Mouse (Mus musculus) adrenal gland, postnatal 14 days (tissue): ENCODE results near the gene Ssbp3. TPM values are rescaled to one million over a fixed set of nuclear protein-coding genes. Genes with fewer than 3 reads are reported as not detected.

Experiments
- DNase-seq: peaks from one replicate; pipeline ENCODE4 v3.0.0; 2021; ENCODE audit warnings: mixed read lengths
- total RNA-seq: library from RNA; stranded (reverse); gene quantifications from 2 replicates; pipeline ENCODE4 v1.2.3, GENCODE M21; 2021

Gene Ssbp3
- total RNA-seq, 1 experiment from 2014 or later, result 60.6 TPM

DNA sequence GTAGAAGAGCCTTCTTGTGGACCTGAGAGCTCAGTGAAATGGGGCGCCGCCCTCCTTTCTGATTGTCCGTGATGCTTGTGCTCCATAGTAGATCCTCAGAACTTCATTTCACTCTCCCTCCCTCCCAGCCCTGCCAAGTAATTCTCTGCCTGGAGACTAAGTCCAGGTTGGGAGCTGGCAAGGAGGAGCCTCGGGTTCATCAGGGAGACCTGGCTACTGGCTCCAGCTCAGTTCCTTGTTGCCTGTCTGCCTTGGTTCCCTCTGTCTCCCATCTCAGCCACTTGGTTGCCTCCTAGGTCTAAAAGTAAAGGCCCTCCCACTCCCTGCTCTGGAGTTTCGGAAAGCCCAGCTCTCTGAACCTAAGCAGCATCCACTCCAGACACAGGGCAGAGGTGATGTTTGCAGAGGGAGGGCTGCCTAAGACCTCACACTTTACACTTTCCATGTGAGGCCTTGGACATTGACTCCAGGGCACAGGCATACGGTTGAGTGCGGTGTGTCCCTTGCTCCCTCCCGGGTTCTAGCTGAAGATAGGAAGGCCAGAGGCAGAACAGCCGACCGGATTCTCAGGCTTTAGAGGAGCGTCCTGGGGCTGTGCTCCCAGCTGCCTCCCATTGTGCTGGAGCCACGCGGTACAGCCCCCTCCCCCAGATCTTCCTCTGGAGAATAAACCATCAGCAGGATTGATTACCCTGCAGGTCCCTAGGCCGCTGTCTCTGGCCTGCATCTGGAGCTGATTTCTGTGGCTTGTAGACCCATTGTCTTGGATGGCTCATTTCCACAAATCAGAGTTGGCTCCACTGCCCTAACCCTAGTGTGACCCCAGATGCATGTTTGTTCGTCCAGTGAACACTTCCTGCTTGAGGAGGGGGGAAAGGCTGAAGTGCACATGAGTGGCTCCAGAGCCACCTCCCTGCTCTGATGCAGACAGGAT, 75.7 kb downstream of the Ssbp3 start:
- no peak for DNase-seq

DNA sequence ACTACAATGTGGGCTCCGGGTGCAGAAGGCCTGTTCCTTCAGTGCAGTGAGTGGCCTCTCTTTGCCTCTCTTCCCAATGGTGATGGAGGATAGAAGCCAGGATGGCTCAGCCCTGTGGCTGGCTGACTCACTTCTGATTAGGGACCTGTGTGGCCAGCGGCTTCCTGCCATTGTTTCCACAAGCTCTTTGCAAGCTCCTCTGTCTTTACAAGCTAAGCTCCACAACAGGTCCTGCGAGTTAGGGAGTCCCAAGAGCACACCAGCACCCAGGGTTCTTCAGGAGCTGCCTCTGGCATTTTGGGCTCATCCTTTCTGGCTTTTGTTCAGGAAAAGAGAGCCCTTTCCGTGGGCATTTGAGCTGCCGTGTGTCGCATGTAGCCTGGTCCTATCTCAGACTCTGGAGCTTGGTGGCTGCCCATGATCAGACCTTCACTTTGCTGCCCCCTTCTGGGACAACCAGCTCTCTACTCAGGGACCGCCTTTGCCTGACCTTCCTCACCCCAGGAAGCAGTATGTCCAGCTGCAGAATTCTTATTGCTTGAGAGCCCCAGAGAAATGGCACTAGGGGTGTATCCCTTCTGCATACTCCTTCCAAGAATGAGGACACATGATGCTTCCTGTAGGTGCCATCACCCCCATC, 77.3 kb downstream of the Ssbp3 start:
- peak; percentile 92 for DNase-seq

DNA sequence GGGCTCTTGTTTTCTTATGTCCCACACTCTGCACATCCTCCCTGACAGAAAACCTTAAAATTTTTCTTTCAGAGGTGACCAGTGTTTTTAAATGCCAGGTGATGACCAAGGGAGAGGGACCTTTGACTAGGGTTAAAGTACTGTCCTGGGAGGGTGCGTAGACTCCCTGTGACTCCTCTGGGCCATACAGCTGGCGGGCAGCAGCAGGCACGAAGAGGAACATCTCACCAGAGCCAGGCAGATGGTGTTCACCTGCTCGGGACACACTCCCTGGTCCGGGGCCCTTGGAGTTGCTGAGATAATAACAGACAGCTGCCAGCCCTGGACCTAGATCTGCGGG, 78.4 kb downstream of the Ssbp3 start:
- DNase-seq, result no peak

DNA sequence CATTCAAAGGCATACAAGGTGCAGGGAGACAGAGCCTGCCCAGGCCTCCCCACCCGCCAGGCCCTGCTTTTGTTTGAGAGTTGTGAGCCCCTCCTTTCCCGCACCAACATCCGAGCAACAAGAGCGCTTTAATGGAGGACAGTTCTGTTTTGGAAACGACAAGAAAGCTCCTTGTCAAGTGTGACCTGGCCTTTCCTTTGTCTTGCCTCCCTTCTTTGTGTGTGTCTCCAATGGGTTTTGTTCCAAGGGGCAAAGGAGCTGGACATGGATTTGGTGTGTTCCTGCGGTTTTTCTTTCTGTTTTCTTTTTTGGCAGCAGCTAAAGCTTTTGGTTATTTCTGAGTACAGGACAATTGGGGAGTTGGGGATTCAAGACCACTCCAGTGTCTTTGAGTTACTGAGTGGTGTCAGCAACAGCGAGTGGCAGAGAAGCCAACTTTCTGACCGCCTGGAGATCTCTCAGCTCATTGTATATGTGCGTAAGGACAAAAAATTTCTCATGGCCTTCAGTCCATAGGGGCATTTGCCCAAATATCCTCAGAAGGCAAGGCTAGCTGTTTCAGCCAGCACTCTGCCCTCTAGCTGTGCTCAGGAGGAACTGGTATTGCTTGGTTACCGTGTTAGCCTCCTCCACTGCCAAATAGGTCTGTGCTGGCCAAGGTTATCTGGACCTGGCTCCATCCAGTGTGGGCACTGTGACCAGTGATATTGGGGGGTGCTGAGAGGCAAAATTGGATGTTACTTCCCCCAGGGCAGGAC, 78.9 kb downstream of the Ssbp3 start:
- DNase-seq, result peak; percentile 52

DNA sequence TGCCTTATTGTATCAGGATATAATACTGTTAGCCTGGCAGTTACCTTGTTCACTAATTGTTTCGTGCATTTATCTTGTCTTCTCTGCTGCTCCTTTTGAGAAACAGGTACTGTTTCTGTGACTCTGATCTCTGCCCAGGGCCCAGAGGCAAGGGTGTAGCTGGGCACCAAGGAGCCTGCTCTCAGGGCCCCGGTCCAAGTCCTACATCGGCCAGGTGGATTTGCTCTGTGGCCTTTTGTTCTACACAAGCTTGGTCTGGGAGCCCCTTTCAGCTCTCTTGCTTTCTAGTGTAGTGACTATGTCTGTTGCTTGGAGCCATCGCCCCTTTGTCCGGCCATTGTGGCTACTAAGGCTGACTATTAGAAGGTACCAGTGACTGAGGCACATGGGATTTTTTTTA, 82.6 kb downstream of the Ssbp3 start:
- DNase-seq, result no peak

DNA sequence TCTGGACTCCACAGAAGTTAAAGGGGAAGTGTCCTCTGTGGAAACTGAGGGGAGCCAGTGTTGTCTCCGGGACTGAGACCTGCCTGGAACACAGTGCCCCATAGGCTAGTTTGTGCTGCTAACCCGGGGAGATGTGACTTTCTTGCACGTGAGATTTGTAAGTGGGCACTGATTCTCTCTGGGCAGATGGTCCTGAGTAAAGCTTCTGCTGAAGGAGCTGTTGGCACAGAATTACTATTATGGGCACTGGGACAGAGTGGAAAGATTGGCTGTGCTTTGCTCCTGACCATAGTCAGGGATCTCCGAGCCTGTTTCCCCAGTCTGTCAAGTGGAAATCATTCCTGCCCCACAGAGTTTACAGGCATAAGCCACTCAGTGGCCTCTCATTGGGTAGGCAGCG, 83.8 kb downstream of the Ssbp3 start:
- no peak for DNase-seq

DNA sequence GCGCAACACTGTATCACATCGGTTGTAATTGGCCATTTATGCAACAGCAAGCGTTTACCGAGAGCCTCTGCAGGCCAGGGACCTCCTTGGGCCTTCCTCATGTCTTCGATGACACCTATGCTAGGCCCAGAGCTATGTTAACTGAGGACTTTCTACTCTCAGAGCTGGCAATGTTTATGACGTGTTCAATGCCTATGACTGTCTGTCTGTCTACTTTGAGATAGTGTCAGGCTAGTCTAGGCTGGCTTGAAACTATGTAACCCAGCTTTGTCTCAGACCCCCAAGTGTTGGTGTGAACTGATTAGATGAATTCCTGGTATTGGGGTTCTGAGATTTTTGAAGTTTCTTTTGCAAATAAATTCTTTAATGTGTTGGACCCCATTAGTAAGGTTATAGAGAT, 84.6 kb downstream of the Ssbp3 start:
- DNase-seq, result no peak

DNA sequence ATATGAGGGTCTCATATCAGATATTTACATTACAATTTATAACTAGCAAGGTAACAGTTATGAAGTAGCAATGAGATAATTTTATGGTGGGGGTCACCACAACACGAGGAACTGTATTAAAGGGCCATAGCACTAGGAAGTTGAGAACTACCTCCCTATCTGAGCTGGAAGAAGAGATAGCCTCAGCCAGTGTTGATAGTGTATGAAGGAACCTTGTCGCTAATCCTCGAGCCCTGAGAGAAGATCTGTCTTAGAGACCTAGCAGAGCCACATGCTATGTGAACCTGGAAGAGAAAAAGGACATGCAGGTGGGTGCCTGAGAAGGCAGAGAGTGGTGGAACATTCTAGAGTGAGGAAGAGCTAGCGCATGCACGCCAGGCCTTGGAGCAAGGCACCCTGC, 85.0 kb downstream of the Ssbp3 start:
- DNase-seq, result no peak

DNA sequence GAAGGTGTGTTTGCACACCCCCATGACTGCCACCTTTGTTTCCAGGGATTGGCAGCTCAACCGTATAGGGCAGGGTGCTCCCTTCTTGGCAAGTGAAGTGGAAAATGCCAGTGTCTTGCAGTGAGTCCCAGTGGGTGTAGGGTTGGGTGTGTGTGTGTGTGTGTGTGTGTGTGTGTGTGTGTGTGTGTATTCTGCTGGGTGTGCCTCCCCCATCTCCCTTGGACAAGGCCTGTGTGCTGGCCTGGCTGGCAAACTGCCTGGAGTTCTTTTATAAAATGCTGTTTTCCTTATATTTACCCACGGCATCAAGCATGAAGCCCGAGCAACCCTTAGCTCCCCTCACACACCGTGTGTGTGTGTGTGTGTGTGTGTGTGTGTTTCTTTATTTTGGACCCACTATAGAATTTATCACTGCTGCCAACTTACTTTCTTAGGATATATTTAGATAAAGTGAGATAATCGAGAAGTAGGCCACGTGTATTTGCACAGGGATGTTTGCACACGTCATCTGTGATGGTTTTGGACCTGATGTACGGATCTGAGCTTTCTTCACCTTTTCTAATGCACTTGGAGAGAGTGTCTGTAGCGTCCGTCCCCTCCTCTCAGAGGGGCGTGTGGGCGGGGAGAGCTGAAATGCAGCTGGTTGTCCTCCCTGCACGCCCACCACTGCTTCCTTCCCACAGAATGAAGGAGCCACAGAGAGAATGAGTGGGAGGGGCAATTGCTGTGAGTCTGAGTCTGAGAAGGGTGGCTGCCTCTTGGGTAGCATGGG, 86.0 kb downstream of the Ssbp3 start:
- DNase-seq, result no peak

DNA sequence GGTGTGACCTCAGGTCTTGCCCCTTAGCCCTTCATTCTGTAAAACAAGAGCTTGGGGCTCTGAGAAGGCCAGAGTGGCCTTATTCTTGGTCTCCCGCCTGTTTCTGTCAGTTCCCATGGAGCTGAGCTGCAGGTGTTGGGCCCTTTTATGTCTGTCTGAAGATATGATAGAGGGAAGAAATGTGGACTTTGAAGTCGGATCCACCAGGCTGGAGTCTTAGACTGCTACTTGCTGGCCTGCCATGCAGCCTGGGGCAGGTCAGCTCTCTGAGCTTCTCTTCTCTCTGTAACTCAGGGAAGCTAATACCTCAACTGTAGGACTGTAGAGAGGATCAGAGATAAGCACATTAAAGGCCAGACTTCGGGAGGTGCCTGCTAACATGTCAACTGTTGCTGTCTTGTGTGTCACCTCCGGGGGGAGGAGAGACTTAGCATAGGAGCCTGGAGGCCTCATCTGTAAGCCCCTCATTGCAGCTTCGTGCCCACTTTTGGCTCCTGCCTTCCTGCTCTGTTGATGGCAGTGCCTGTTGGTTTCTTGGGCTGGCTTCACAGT, 90.8 kb downstream of the Ssbp3 start:
- no peak for DNase-seq

DNA sequence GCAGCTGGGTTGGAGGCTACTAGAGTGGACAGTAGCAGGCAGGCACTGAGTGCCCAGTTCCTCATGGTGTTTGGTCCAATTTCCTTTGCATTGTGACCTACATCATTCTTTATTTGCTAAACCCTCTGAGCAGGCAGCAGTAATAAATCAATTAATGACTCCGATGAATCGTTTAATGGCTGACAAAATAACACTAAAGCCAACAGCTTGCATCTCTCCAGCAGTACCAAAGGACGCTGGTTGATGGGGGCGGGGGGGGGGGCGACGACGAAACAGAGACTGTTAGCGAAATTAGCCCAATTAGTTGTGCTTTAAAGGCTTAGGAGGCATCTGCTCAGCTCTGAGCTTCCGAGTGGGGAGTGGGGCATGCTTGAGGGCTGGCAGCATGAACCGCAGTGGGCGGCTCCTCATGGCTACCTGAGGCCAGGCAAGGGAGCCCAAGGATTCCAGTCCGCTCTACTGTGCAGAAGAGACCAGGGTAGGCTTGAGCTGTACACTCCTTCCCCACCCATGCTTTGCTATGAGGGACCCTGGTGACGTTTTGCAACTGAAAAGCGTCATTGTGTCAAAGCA, 91.5 kb downstream of the Ssbp3 start:
- DNase-seq, result no peak

DNA sequence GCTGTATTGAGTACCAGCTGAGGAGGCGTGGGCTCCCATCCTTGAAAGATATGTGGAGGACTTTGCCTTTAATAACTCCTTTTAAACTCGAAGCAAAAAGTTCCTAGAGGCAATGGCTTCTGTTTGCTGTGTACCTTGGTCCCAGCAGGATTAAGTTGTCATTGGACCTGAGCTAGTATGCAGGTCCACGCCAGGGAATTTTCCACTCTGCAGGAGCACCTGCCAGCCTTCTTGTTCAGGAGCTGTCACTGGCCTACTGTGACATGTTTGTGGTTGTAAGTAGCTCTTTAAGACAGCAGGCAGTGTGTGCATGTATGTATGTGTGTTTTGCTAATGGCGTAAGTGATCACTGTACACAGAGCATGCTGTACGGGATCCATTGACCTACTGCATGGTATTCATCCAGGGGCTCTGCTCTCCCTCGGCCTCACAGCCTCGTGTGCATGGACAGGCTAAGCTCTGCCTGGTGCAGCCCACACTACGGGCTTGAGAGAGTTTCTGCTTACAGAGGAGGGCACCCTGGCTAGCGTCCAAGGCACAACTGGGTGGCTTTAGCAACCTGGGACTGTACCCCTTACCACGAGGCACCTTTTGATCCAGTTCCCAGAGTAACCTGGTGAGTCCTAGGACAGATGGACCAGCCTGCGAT, 92.1 kb downstream of the Ssbp3 start:
- no peak for DNase-seq

DNA sequence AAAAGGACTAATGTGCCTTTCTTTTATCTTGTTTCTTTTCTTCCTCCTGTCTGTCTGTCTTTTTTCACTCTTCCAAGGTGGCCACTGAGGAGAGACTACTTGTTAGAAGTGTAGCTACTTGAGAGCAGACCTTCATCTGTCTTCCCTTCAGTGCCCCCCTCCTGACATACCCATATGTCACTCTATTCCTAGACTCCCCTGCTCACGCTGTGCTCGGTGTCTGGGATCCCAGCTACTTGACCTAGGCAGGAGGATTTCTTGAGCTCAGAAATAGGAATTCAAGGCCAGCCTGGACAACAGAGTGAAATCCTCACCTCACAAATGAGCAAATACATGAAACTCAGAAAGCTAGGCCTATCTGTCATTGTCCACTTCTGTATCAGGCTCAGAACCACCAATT, 92.7 kb downstream of the Ssbp3 start:
- no peak for DNase-seq

DNA sequence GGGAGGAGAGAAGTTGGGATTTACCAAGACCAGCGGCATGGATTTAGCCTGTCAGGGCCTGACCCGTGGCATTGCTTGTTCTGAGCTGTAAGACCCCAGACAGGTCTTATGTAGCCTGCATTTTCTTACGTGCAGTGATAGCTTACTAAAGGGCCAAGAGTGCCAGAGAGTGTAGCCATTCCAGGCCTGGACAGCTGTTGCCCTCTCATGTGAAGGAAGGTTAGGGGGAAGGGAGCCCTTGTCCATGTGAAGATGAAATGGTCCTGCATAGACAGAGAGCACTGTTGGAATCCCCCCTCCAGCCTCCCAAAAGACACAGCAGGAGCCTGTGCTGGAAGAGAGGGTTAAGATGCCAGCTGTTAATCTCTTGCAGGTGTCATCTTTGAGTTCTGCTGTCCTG, 93.3 kb downstream of the Ssbp3 start:
- no peak for DNase-seq

DNA sequence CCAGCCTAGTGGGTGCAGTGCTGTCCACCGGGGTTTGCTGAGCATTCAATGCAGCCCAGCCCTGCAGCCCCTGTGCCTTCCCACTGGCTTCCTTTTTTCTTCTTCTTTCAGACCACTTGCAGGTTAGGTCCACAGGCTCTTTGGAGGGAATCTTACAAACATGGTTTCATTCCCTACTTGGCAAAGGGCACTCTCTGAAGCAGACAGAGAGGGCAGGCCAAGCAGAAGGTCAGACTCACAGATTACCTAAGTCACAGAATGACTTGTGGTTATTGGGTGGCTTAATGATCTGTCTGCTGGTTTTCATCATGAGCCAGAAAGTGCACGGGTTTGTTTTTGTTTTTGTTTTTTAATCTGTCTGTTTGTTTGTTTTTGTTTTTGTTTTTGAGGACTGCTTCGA, 93.8 kb downstream of the Ssbp3 start:
- no peak for DNase-seq

DNA sequence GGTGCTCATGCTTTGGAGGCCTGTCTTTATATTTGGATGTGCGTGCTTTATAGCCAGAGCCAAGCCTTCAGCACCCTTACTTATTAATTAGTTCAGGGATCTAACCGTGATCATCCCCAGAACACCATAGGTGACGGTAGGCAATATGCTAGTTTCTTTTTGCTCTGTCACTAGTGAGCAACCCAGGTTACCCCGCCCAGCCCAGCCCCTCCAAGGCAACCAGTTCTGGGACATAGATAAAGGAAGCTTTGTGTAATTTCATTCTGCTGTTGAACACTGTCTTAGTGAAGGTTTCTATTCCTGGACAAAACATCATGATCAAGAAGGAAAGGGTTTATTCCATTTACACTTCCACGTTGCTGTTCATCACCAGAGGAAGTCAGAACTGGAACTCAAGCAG, 94.7 kb downstream of the Ssbp3 start:
- no peak for DNase-seq

DNA sequence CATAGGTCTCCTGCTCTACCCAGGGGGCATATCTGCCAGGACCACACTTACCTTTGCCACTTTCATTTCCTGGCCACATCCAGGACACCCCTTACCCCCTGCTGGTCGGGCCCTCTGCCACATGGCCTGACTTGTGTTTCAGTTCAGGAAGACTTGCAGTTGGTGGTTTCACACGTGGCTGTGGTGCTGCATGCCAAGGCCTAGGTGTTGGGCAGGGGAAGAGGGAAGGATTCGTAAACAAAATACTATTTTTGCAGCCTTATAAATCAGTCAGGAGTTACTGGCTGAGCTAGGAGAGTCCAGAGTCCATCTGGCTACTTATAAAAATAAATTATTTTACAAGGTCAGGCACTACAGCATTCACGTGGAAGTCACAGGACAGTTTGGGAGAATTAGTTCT, 95.7 kb downstream of the Ssbp3 start:
- DNase-seq, result no peak

DNA sequence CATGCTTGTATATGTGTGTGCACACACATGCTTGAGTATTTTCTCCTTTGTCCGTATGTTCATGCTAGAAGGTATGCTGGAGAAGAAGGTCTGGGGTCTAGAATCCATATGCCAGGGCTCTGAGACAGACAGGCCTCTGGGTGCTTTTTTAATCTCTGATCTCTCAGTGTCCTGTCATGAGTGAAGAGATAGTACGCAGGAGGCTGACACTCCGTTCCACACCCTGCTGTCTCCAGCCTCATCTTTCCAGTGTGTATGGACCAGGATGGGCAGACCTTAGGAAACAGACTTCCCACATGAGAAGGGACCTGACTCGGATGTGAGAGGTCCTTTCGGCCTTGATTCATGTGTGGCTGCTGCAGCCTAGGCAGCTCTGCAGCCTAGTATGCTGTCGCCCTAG, 96.3 kb downstream of the Ssbp3 start:
- DNase-seq, result no peak

DNA sequence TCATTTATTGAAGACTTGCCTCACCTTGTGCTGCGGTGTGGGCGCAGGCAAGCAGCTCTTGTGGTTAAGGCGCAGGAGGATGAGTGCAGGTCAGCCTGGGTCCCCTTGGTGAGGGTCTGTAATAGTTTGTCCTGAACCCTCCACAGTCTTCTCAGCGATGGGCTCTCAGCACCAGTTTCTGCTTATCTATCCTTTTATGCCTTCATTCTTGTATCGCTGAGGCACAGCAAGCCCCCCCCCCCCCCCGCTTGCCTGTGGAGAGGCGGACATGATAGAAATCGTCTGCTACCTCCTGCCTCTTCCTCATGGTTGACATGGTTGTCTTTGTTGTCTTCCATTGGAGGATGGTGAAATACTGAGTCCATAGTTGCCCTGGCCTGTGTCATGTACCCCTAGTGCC, 96.9 kb downstream of the Ssbp3 start:
- DNase-seq, result no peak

DNA sequence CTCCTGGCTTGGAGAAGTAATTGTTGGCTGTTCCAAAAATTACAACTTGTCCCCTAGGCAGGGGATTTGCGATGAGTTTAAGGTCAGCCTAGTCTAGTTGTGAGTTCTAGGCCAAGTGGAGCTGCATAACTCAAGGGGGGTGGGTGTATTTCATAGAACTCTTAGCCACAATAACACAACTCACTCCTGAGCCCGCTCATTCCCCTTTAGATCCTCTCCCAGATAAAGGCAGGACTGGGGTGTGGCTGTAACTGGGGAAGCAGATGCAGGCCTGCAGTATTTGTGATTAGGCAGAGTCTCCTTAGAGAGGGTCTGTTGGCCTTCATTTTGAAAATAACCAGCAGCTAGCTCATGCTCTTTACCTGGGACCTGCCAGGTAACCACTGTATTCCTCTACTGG, 97.7 kb downstream of the Ssbp3 start:
- DNase-seq, result no peak

DNA sequence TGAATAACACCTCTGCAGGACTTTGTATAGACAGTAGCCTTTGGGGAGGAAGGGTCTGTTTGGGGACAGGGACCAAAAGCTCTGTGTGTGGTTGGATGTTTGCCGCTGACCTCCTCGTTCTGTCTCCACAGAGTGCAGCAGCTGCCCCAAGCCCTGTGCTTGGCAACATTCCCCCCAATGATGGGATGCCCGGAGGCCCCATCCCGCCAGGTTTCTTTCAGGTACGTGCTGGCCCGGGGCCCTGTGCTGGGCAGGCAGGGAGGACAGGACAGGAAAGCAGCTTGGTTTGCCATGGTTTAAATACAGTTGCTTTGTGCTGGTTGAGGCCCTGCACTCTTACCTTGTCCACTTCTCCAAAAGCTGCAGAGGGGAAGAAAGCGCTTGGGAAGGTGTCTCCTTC, 99.0 kb downstream of the Ssbp3 start:
- no peak for DNase-seq
